Mouse (Mus musculus) forebrain, embryonic 16.5 days (tissue): ENCODE data around the gene Slc16a11. TPM values are rescaled to one million over a fixed set of nuclear protein-coding genes. Genes with fewer than 3 reads are reported as not detected.

Experiments used
- ATAC-seq: fragments of 200-750 bp; cut with Nextera tagmentation; 2 replicates; pipeline ENCODE4 v1.8.0; 2017; ENCODE audit warnings: mild to moderate bottlenecking, moderate library complexity
- H3K27ac ChIP-seq: fragments of 300-500 bp; sonication (generic); 2 replicates; pipeline ENCODE4 v1.5.1; 2014; ENCODE audit warnings: low read length, control low read depth
- H3K27me3 ChIP-seq: fragments of 300-500 bp; sonication (generic); replicated peaks from 2 replicates; pipeline ENCODE4 v1.6.1; 2014; ENCODE audit warnings: low read length; ENCODE audit not compliant: control insufficient read depth, insufficient read depth
- H3K36me3 ChIP-seq: fragments of 300-500 bp; sonication (generic); 2 replicates; pipeline ENCODE4 v1.6.1; 2014; ENCODE audit not compliant: control insufficient read depth, insufficient read depth
- H3K4me1 ChIP-seq: fragments of 300-500 bp; sonication (generic); replicated peaks from 2 replicates; pipeline ENCODE4 v1.6.1; 2014; ENCODE audit warnings: low read length; ENCODE audit not compliant: control insufficient read depth, insufficient read depth
- H3K4me2 ChIP-seq: fragments of 300-500 bp; sonication (generic); 2 replicates; pipeline ENCODE4 v1.6.1; 2014; ENCODE audit warnings: mild to moderate bottlenecking, low read length, control low read depth
- H3K4me3 ChIP-seq: fragments of 300-500 bp; sonication (generic); replicated peaks from 2 replicates; pipeline ENCODE4 v1.5.1; 2014; ENCODE audit warnings: mild to moderate bottlenecking, low read length, control low read depth
- H3K9ac ChIP-seq: fragments of 300-500 bp; sonication (generic); replicated peaks from 2 replicates; pipeline ENCODE4 v1.6.1; 2014; ENCODE audit warnings: low read depth, low read length, control low read depth
- H3K9me3 ChIP-seq: fragments of 300-500 bp; sonication (generic); 2 replicates; pipeline ENCODE4 v1.6.1; 2016; ENCODE audit warnings: low read length; ENCODE audit not compliant: control insufficient read depth
- WGBS: fragments of 180-500 bp; shearing (Covaris S2); extraction: QIAGEN DNeasy Blood & Tissue Kit; methylation state at CpG from one replicate; pipeline ENCODE4 v1.1.7; 2014; 5-methylcytosine and 5-hydroxymethylcytosine counted together
- polyA plus RNA-seq: library from polyadenylated mRNA; unstranded; fragments of >200 nt; fragmentation: Nextera tagmentation; extraction: Ambion mirVana; gene quantifications from 2 replicates; pipeline ENCODE4 v1.2.1, GENCODE M21; 2015

The Slc16a11 gene
- polyA plus RNA-seq, 1 experiment from 2014 or later: 4.8 TPM

GRCm38 (mm10) chr11:70236717-70237116 lies 24.2 kb downstream of the Slc16a11 start:
- no peaks in the 10 kb centered on the region for H3K9me3 ChIP-seq
- H3K27ac ChIP-seq: peak overlapping the region; percentile 5; the same call in 1 of the 2 replicates
- H3K9ac ChIP-seq: peak overlapping the region; percentile 77
- no peak for ATAC-seq
- H3K36me3 ChIP-seq: peaks cover 4% of the 10 kb centered on the region; the same call in 1 of the 2 replicates
- peak overlapping the region; percentile 78 for H3K4me2 ChIP-seq
- WGBS: 26% methylated on average over 7 of the region's 7 CpGs
- H3K27me3 ChIP-seq: no peaks in the 10 kb centered on the region
- H3K4me1 ChIP-seq: peaks cover 32% of the 10 kb centered on the region
- peak overlapping the region; percentile 58 for H3K4me3 ChIP-seq

- no peaks in the 10 kb centered on the region for H3K27me3 ChIP-seq
- peak; percentile 95 for ATAC-seq
- WGBS: under 1% methylated on average over 70 of the region's 70 CpGs
Measured at GRCm38 (mm10) chr11:70237457-70238167, 25.1 kb downstream of the Slc16a11 start, which contains the start of gene 0610010K14Rik. Gene 0610010K14Rik, minus strand, starts transcription at chr11:70237914.

GRCm38 (mm10) chr11:70238591-70239440 lies 26.3 kb downstream of the Slc16a11 start:
- Histone ChIP-seq H3K9ac (peak overlapping the region; percentile 70), H3K9me3 (no peaks in the 10 kb centered on the region), H3K27ac (peak overlapping the region; percentile 70), H3K36me3 (peaks cover 4% of the 10 kb centered on the region; the same call in 1 of the 2 replicates), H3K4me3 (peak overlapping the region; percentile 58), H3K4me1 (peaks cover 27% of the 10 kb centered on the region), H3K27me3 (no peaks in the 10 kb centered on the region), H3K4me2 (peak overlapping the region; percentile 88)
- 10% methylated on average over 23 of the region's 23 CpGs for WGBS
- no peak for ATAC-seq

More at GRCm38 (mm10) chr11:70237457-70238167, 25.1 kb downstream of the Slc16a11 start, which contains the start of gene 0610010K14Rik:
- no peaks in the 10 kb centered on the region for H3K9me3 ChIP-seq
- peak within 1 kb of the TSS; percentile 77 for H3K9ac ChIP-seq
- H3K4me3 ChIP-seq: peak within 1 kb of the TSS; percentile 58
- peak within 1 kb of the TSS; percentile 88 for H3K4me2 ChIP-seq
- H3K27ac ChIP-seq: peak within 1 kb of the TSS; percentile 90
- H3K4me1 ChIP-seq: peaks cover 32% of the 10 kb centered on the region
- peaks cover 4% of the 10 kb centered on the region; the same call in 1 of the 2 replicates for H3K36me3 ChIP-seq

GRCm38 (mm10) chr11:70239541-70240279 lies 27.2 kb downstream of the Slc16a11 start, which contains the start of the genes Gm21988 and Rnasek:
Gene Gm21988, minus strand, starts transcription at chr11:70239830.
Gene Rnasek, minus strand, starts transcription at chr11:70239842.
- Histone ChIP-seq H3K4me2 (peak within 1 kb of the TSS; percentile 88), H3K9ac (peak within 1 kb of the TSS; percentile 70), H3K36me3 (peaks cover 4% of the 10 kb centered on the region; the same call in 1 of the 2 replicates), H3K27ac (peak within 1 kb of the TSS; percentile 70), H3K4me1 (peaks cover 27% of the 10 kb centered on the region), H3K9me3 (no peaks in the 10 kb centered on the region), H3K27me3 (0 out of 2 replicates have a peak, but pooled peaks cover 2% of the 10 kb centered on the region), H3K4me3 (peak within 1 kb of the TSS; percentile 58)
- under 1% methylated on average over 35 of the region's 35 CpGs for WGBS
- ATAC-seq: peak; percentile 43

GRCm38 (mm10) chr11:70242591-70242990 lies 30.0 kb downstream of the Slc16a11 start:
- H3K4me1 ChIP-seq: peaks cover 17% of the 10 kb centered on the region
- H3K9me3 ChIP-seq: no peaks in the 10 kb centered on the region
- 70% methylated on average over 11 of the region's 11 CpGs for WGBS

GRCm38 (mm10) chr11:70247136-70247845 lies 34.7 kb downstream of the Slc16a11 start:
- H3K4me3 ChIP-seq: no peak overlapping the region
- WGBS: 51% methylated on average over 9 of the region's 9 CpGs
- H3K4me1 ChIP-seq: no peaks in the 10 kb centered on the region
- H3K27ac ChIP-seq: no peak overlapping the region
- H3K36me3 ChIP-seq: no peaks in the 10 kb centered on the region
- no peak for ATAC-seq
- H3K9ac ChIP-seq: no peak overlapping the region
- H3K4me2 ChIP-seq: no peak overlapping the region
- H3K27me3 ChIP-seq: peaks cover 5% of the 10 kb centered on the region
- no peaks in the 10 kb centered on the region for H3K9me3 ChIP-seq

More at GRCm38 (mm10) chr11:70242591-70242990, 30.0 kb downstream of the Slc16a11 start:
- Histone ChIP-seq H3K36me3 (no peaks in the 10 kb centered on the region), H3K27ac (no peak overlapping the region), H3K27me3 (0 out of 2 replicates have a peak, but pooled peaks cover 2% of the 10 kb centered on the region), H3K4me2 (no peak overlapping the region), H3K9ac (no peak overlapping the region), H3K4me3 (no peak overlapping the region)
- no peak for ATAC-seq

GRCm38 (mm10) chr11:70250150-70250549 lies 37.6 kb downstream of the Slc16a11 start:
- no peak overlapping the region for H3K4me2 ChIP-seq
- H3K36me3 ChIP-seq: no peaks in the 10 kb centered on the region
- H3K27me3 ChIP-seq: peaks cover 27% of the 10 kb centered on the region
- H3K9ac ChIP-seq: no peak overlapping the region
- no peak overlapping the region for H3K4me3 ChIP-seq
- WGBS: 69% methylated on average over 11 of the region's 11 CpGs
- no peaks in the 10 kb centered on the region for H3K9me3 ChIP-seq
- H3K27ac ChIP-seq: no peak overlapping the region
- H3K4me1 ChIP-seq: peaks cover 3% of the 10 kb centered on the region; the same call in 1 of the 2 replicates
- no peak for ATAC-seq

GRCm38 (mm10) chr11:70251853-70252252 lies 39.3 kb downstream of the Slc16a11 start:
- no peak for ATAC-seq
- Histone ChIP-seq H3K27me3 (peaks cover 36% of the 10 kb centered on the region), H3K4me2 (no peak overlapping the region), H3K36me3 (no peaks in the 10 kb centered on the region), H3K9ac (no peak overlapping the region), H3K4me3 (no peak overlapping the region), H3K4me1 (peaks cover 4% of the 10 kb centered on the region; the same call in 1 of the 2 replicates), H3K9me3 (no peaks in the 10 kb centered on the region), H3K27ac (no peak overlapping the region)
- WGBS: 81% methylated on average over 8 of the region's 8 CpGs
